Mouse (Mus musculus) heart, embryonic 14.5 days (tissue): ENCODE measurements at regions not wholly inside any gene's neighbourhood (a gene's known extent, or its start where the extent isn't known, plus 50 kb on each side); places are given as distances from the start of the nearest gene placed in this dataset.

ENCODE experiments used
- ATAC-seq: fragments of 200-750 bp; cut with Nextera tagmentation; 2 replicates; pipeline ENCODE4 v1.8.0; 2017; ENCODE audit warnings: low read depth, moderate TSS enrichment; ENCODE audit not compliant: insufficient number of reproducible peaks, insufficient read depth, low FRiP score
- H3K27ac ChIP-seq, 2 experiments: fragments of 200-500 bp in 1 of 2; fragments of 300-500 bp in 1 of 2; sonication (generic) in 1 of 2; replicated peaks in 1 of 2; 2 replicates each; pipeline ENCODE4 v1.5.1; 2012 to 2014; ENCODE audit warnings: low read depth in 2 of 2, low read length in 2 of 2, control low read depth in 1 of 2, mild to moderate bottlenecking in 1 of 2, mixed read lengths in 1 of 2; ENCODE audit not compliant: control insufficient read depth in 1 of 2, insufficient read depth in 1 of 2
- H3K27me3 ChIP-seq: fragments of 300-500 bp; sonication (generic); 2 replicates; pipeline ENCODE4 v1.6.1; 2014; ENCODE audit warnings: mild to moderate bottlenecking, low read length, control low read depth; ENCODE audit not compliant: control insufficient read depth, insufficient read depth
- H3K36me3 ChIP-seq: fragments of 300-500 bp; sonication (generic); 2 replicates; pipeline ENCODE4 v1.6.1; 2014; ENCODE audit warnings: mild to moderate bottlenecking, control low read depth, low read length, mixed read lengths; ENCODE audit not compliant: control insufficient read depth, insufficient read depth
- H3K4me1 ChIP-seq, 2 experiments: fragments of 200-500 bp in 1 of 2; fragments of 300-500 bp in 1 of 2; sonication (generic) in 1 of 2; 2 replicates each; pipeline ENCODE4 v1.6.1; 2012 to 2014; ENCODE audit warnings: low read length in 2 of 2, control low read depth in 1 of 2, mixed read lengths in 1 of 2; ENCODE audit not compliant: control insufficient read depth in 2 of 2, insufficient read depth in 2 of 2
- H3K4me2 ChIP-seq: fragments of 300-500 bp; sonication (generic); 2 replicates; pipeline ENCODE4 v1.6.1; 2014; ENCODE audit warnings: mild to moderate bottlenecking, low read length
- H3K4me3 ChIP-seq, 2 experiments: fragments of 200-500 bp in 1 of 2; fragments of 300-500 bp in 1 of 2; sonication (generic) in 1 of 2; 2 replicates each; pipeline ENCODE4 v1.5.1; 2012 to 2014; ENCODE audit warnings: low read length in 2 of 2, mild to moderate bottlenecking in 2 of 2, control low read depth in 1 of 2, low read depth in 1 of 2, moderate library complexity in 1 of 2; ENCODE audit not compliant: control insufficient read depth in 1 of 2, insufficient read depth in 1 of 2
- H3K9ac ChIP-seq: fragments of 300-500 bp; sonication (generic); 2 replicates; pipeline ENCODE4 v1.6.1; 2014; ENCODE audit warnings: mild to moderate bottlenecking, low read length
- H3K9me3 ChIP-seq: fragments of 300-500 bp; sonication (generic); 2 replicates; pipeline ENCODE4 v1.6.1; 2016; ENCODE audit warnings: low read length, control low read depth; ENCODE audit not compliant: control insufficient read depth
- WGBS: fragments of 180-500 bp; shearing (Covaris S2); extraction: QIAGEN DNeasy Blood & Tissue Kit; methylation state at CpG from one replicate; pipeline ENCODE4 v1.1.7; 2014; 5-methylcytosine and 5-hydroxymethylcytosine counted together

DNA sequence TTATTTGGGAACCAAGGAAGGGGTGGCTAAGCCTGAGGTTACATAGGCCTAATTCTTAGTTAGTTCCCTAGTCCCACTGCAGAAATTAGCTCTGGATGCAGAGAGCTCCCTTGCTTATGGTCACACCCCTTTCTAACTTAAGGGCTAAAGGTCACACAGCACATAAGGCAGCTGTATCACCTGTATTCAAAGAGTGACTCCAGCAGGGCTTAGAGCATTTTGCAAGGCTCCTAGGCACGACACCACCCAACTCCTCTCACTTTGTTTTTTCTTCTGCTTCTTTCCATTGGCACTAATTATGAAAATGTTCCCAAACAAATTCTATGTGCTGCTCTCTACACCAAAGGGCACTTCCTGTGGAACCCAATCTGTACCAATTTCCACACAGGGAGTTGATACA lies 268.9 kb downstream of the Rnf152 start:
- WGBS, result 55% methylated on average over 1 of the region's 1 CpGs
- Histone ChIP-seq H3K27me3 (no peaks in the 10 kb centered on the region), H3K4me3 (no peak overlapping the region), H3K9ac (no peak overlapping the region), H3K9me3 (no peaks in the 10 kb centered on the region), H3K4me2 (no peak overlapping the region), H3K4me1 (no peaks in the 10 kb centered on the region), H3K36me3 (no peaks in the 10 kb centered on the region), H3K27ac (no peak overlapping the region)
- no peak for ATAC-seq

DNA sequence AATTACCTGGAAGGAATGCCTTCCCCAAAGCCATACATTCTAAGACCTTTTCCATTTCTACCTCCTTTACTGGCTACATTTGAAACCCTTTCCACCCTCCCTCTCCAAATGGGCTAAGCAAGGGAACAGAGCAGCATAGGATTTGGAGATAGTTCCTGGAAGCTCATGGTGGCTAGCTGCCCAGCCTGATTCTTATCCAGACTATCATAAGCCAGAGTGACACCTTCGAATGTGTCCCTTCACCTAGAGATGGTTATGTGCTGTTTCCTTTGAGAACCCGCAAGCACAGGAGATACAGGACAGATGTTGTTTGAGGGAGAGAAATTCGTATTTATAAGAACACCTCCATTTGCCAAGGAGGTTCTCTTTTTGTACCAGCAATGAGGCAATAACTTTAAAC lies 272.0 kb downstream of the Rnf152 start:
- no peak overlapping the region for H3K9ac ChIP-seq
- no peaks in the 10 kb centered on the region for H3K4me1 ChIP-seq
- H3K4me3 ChIP-seq, result no peak overlapping the region
- ATAC-seq, result no peak
- no peaks in the 10 kb centered on the region for H3K36me3 ChIP-seq
- no peak overlapping the region for H3K4me2 ChIP-seq
- H3K9me3 ChIP-seq, result no peaks in the 10 kb centered on the region
- H3K27me3 ChIP-seq, result no peaks in the 10 kb centered on the region
- no peak overlapping the region for H3K27ac ChIP-seq
- 77% methylated on average over 3 of the region's 3 CpGs for WGBS

DNA sequence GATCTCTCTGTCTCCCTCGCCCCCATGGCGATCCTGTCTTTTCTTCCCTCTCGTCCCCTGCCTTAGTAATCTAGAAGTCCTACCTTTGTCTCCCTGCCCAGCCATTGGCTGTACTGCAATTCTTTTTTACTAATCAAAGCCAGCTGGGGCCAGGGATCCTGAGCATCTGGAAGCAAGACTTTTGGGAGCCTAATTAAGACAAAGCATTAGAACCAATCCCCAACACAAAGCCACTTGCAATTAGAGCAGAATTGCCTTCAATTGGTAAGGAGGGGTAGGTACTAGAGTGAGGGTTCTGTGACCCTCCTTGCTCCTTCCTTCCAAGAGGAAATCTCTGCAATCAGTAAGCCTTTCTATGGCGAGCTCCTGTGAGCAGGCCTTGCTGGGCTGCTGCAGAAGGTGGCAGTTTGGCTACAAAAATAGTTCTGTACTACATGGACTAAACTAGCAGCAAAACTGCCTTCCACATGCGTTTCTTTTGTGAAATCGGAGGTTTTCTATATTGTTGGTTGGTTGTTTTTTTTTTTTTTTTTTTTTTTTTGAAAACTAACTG lies 272.9 kb downstream of the Rnf152 start:
- Histone ChIP-seq H3K4me1 (no peaks in the 10 kb centered on the region), H3K27ac (no peak overlapping the region), H3K4me2 (no peak overlapping the region), H3K36me3 (no peaks in the 10 kb centered on the region), H3K27me3 (no peaks in the 10 kb centered on the region), H3K9ac (no peak overlapping the region), H3K4me3 (no peak overlapping the region), H3K9me3 (no peaks in the 10 kb centered on the region)
- 74% methylated on average over 6 of the region's 6 CpGs for WGBS
- no peak for ATAC-seq

DNA sequence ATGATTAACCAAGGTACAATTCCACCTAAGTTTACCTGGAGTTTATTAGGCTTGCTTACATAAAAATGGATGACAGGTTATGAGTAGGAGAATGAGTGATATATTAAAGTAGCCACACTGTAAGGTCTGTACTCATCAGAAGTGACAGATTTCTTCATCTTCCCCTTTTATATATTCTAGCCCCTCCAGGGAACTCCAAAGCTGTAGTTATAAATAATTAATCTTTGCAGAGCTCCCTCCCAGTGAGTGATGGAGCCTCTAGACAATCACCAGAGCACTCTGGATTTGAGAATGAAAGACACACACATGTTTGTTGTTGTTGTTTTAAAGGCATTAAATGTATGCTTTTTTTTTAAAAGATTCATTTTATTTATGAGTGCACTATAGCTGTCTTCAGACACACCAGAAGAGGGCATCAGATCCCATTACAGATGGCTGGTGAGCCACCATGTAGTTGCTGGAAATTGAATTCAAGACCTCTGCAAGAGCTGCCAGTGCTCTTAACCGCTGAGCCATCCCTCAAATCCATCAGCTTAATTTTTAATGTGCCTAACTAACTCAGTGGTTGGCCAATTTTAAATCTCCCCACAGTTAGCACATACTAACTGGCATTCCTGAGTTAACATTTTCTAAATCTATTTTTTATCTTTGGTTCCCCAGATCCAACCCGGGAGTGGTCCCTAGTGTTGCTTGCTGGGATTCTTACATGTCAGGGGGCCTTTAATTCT lies 273.5 kb downstream of the Rnf152 start:
- Histone ChIP-seq H3K27ac (no peak overlapping the region), H3K9ac (no peak overlapping the region), H3K9me3 (no peaks in the 10 kb centered on the region), H3K4me1 (no peaks in the 10 kb centered on the region), H3K27me3 (no peaks in the 10 kb centered on the region), H3K36me3 (no peaks in the 10 kb centered on the region), H3K4me3 (no peak overlapping the region), H3K4me2 (no peak overlapping the region)
- WGBS, result 76% methylated on average over 2 of the region's 2 CpGs
- no peak for ATAC-seq

DNA sequence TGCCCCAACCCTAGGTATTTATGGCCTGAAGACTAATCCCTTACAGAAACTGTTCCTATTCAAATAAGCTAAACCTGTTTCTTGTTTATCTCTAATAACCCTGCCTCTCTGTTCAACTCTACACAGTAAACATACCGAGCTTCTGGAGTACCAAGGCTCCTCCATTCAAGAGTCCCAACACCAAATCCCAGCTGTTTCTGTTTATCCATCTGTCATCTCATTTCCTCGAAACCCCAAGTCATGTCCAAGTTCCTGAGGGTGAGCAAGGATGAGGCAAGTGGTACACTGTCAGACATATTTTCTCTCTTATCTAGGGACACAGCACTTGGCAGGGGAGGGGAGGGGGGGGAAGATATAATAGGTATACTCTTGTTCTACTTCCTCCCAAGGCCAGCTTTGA lies 274.6 kb downstream of the Rnf152 start:
- no peak for ATAC-seq
- Histone ChIP-seq H3K27me3 (no peaks in the 10 kb centered on the region), H3K27ac (no peak overlapping the region), H3K4me2 (no peak overlapping the region), H3K9ac (no peak overlapping the region), H3K4me3 (no peak overlapping the region), H3K9me3 (no peaks in the 10 kb centered on the region), H3K4me1 (no peaks in the 10 kb centered on the region), H3K36me3 (no peaks in the 10 kb centered on the region)
- WGBS, result 59% methylated on average over 2 of the region's 2 CpGs

DNA sequence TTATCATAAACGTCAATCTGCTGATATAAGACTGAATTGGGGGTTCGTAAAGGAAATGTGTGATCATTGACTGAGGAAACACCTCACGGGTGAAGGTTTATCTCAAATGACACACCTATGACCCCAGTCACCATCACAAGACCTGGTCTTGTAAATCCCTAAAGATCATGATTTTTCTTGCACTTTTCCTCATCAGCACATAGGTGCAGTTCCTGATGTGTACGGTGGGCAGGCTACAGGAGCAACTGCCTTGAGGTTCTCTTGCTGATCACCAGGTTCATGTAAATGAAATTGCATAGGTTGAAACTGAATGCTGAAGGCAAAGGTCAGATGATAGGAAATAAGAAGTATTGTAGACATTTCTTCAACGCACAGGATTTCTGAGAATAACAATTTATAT lies 277.1 kb downstream of the Rnf152 start:
- 78% methylated on average over 5 of the region's 5 CpGs for WGBS
- H3K36me3 ChIP-seq, result no peaks in the 10 kb centered on the region

DNA sequence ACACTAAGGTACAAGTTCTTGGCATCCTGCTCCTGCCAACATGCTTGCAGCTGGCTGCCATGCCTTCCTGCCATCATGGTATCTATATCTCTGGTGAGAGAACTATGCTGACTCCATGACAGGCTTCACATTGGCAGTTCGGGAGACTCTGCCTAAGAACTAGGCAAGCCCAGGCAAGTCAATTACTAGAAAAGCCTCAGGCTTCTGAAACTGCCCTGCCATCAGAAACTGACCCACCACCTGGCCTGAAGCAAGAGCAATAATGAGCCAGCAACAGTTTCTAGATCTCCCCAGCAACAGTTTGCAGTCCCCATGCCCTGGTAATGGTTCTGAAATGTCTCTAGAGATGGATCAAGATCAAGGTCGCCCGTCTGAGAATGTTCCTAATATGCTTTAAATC lies 280.8 kb downstream of the Rnf152 start:
- Histone ChIP-seq H3K4me1 (no peaks in the 10 kb centered on the region), H3K27me3 (no peaks in the 10 kb centered on the region), H3K4me2 (no peak overlapping the region), H3K9ac (no peak overlapping the region), H3K36me3 (no peaks in the 10 kb centered on the region), H3K4me3 (no peak overlapping the region), H3K27ac (no peak overlapping the region), H3K9me3 (no peaks in the 10 kb centered on the region)
- 80% methylated on average over 3 of the region's 3 CpGs for WGBS
- no peak for ATAC-seq

More for the DNA sequence above, 277.1 kb downstream of the Rnf152 start:
- Histone ChIP-seq H3K9me3 (no peaks in the 10 kb centered on the region), H3K9ac (no peak overlapping the region), H3K4me2 (no peak overlapping the region), H3K4me1 (no peaks in the 10 kb centered on the region), H3K27me3 (no peaks in the 10 kb centered on the region), H3K27ac (no peak overlapping the region), H3K4me3 (no peak overlapping the region)
- no peak for ATAC-seq

DNA sequence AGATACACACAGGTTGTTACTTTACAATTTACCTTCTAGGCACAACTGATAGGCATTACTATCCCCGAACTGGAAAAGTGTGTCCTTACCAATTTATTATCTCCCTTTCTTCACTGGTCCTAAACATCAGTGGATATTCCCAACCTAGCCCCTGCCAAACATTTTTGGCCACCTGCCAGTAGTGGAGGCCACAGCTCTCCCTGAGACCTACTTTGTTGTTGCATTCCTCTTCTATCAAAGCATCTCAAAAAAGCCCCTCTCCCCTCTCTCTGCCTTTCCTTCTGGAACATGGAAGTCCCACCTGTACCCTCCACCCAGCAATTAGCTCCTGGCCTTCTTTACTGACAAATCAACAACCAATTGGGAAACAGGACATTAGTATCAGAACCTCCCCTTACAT lies 282.2 kb downstream of the Rnf152 start:
- WGBS, result 19% methylated on average over 1 of the region's 1 CpGs
- Histone ChIP-seq H3K27ac (no peak overlapping the region), H3K9ac (no peak overlapping the region), H3K27me3 (no peaks in the 10 kb centered on the region), H3K4me3 (no peak overlapping the region), H3K9me3 (no peaks in the 10 kb centered on the region), H3K4me2 (no peak overlapping the region), H3K4me1 (no peaks in the 10 kb centered on the region), H3K36me3 (no peaks in the 10 kb centered on the region)
- no peak for ATAC-seq
